Mouse (Mus musculus) right cerebral cortex, postnatal 36 days (tissue): Measurements from ENCODE around the gene Gm9789.
"Not testable (repeated sequence)": the region's sequence is repeated elsewhere in the genome, so short reads cannot be mapped to it uniquely, and the experiment has no call there.

Experiments
- DNase-seq, 2 experiments: peaks; one replicate each; pipeline ENCODE4 v3.0.0; 2022; ENCODE audit warnings: low spot score in 2 of 2, mixed read lengths in 1 of 2

The Gm9789 gene

GRCm38 (mm10) chr16:89157652-89158051, at the start of gene Gm9789:
TSS of gene Gm9789 (plus strand) at chr16:89157952.
- DNase-seq = no peak

GRCm38 (mm10) chr16:89140551-89140950, 17.2 kb upstream of the Gm9789 start, which contains the start of gene Gm6358:
TSS of gene Gm6358 (plus strand) at chr16:89140851.
- DNase-seq = no peak

GRCm38 (mm10) chr16:89150786-89151185, 7.0 kb upstream of the Gm9789 start, which contains the start of gene Gm10061:
TSS of gene Gm10061 (plus strand) at chr16:89151086.
- no peak for DNase-seq

- DNase-seq = not testable (repeated sequence)
Measured at GRCm38 (mm10) chr16:89169190-89169589, 11.4 kb downstream of the Gm9789 start, which contains the start of gene Gm7735. TSS of gene Gm7735 (plus strand) at chr16:89169490.

- no peak for DNase-seq
Measured at GRCm38 (mm10) chr16:89174435-89174834, 16.7 kb downstream of the Gm9789 start, which contains the start of gene 1110057P08Rik. TSS of gene 1110057P08Rik (plus strand) at chr16:89174735.

- DNase-seq = no peak
Measured at GRCm38 (mm10) chr16:89188621-89189020, 30.9 kb downstream of the Gm9789 start.

- no peak for DNase-seq
Measured at GRCm38 (mm10) chr16:89205561-89205960, 47.8 kb downstream of the Gm9789 start, which contains the start of gene Krtap20-2. TSS of gene Krtap20-2 (plus strand) at chr16:89205861.
